Mouse (Mus musculus) cerebellum, adult 18-20 months (tissue): Measurements from ENCODE around the gene Tead2.
A peak's percentile ranks its signal among the peaks of the same experiment; 100 is the strongest.
"Not testable (repeated sequence)": the region's sequence is repeated elsewhere in the genome, so short reads cannot be mapped to it uniquely, and the experiment has no call there.

Experiments
- DNase-seq, 2 experiments: peaks; one replicate each; pipeline ENCODE4 v3.0.0; 2021

Tead2 gene

GRCm38 (mm10) chr7:45229459-45230203, 14.1 kb downstream of the Tead2 start:
- no peak for DNase-seq

GRCm38 (mm10) chr7:45231192-45231591, 15.6 kb downstream of the Tead2 start:
- no peak for DNase-seq

- no peak for DNase-seq
These were observed 16.4 kb downstream of the Tead2 start for GRCm38 (mm10) chr7:45231941-45232340.

- no peak for DNase-seq
These were observed 17.3 kb downstream of the Tead2 start for GRCm38 (mm10) chr7:45232716-45233465.

GRCm38 (mm10) chr7:45233580-45234332, 18.2 kb downstream of the Tead2 start:
- DNase-seq: peak; percentile 19 to 20

GRCm38 (mm10) chr7:45234333-45234841, 18.8 kb downstream of the Tead2 start:
- DNase-seq: no peak

- DNase-seq: no peak
These were observed 19.5 kb downstream of the Tead2 start for GRCm38 (mm10) chr7:45234922-45235571.

- no peak for DNase-seq
These were observed 20.2 kb downstream of the Tead2 start for GRCm38 (mm10) chr7:45235656-45236180.

GRCm38 (mm10) chr7:45237747-45238699, 22.5 kb downstream of the Tead2 start:
- no peak for DNase-seq

GRCm38 (mm10) chr7:45238723-45239496, 23.4 kb downstream of the Tead2 start, which contains the start of gene Cd37:
Gene Cd37 (minus strand): TSS chr7:45239115.
- no peak for DNase-seq

GRCm38 (mm10) chr7:45240109-45240508, 24.6 kb downstream of the Tead2 start:
- no peak for DNase-seq

GRCm38 (mm10) chr7:45240633-45241388, 25.3 kb downstream of the Tead2 start, which contains the start of gene Slc6a16:
Gene Slc6a16 (plus strand): TSS chr7:45241085.
- DNase-seq: no peak

- no peak for DNase-seq
These were observed 25.8 kb downstream of the Tead2 start for GRCm38 (mm10) chr7:45241389-45241749.

GRCm38 (mm10) chr7:45247666-45248065, 32.1 kb downstream of the Tead2 start:
- no peak for DNase-seq

GRCm38 (mm10) chr7:45253806-45254205, 38.3 kb downstream of the Tead2 start:
- no peak for DNase-seq

GRCm38 (mm10) chr7:45255822-45256221, 40.3 kb downstream of the Tead2 start:
- DNase-seq: not testable (repeated sequence)

GRCm38 (mm10) chr7:45257063-45257840, 41.7 kb downstream of the Tead2 start:
- no peak for DNase-seq

GRCm38 (mm10) chr7:45259281-45259680, 43.7 kb downstream of the Tead2 start:
- DNase-seq: no peak

- DNase-seq: no peak
These were observed 46.7 kb downstream of the Tead2 start for GRCm38 (mm10) chr7:45262266-45262665.
